Mouse (Mus musculus): Measurements from ENCODE around the gene Ppp1r1c.
A peak's percentile ranks its signal among the peaks of the same experiment; 100 is the strongest.

The Ppp1r1c gene

GRCm38 (mm10) chr2:79707575-79707974, at the start of gene Ppp1r1c:
Gene Ppp1r1c, plus strand, starts transcription at chr2:79707780.
- no peak for DNase-seq

GRCm38 (mm10) chr2:79660417-79661185, 47.0 kb upstream of the Ppp1r1c start:
- DNase-seq, result no peak

- no peak for DNase-seq
These were observed 46.0 kb upstream of the Ppp1r1c start for GRCm38 (mm10) chr2:79661486-79662104.

GRCm38 (mm10) chr2:79664532-79665286, 42.9 kb upstream of the Ppp1r1c start:
- no peak for DNase-seq

- DNase-seq, result no peak
These were observed 42.1 kb upstream of the Ppp1r1c start for GRCm38 (mm10) chr2:79665492-79665891.

- DNase-seq, result no peak
These were observed 32.3 kb upstream of the Ppp1r1c start for GRCm38 (mm10) chr2:79675266-79675665.

GRCm38 (mm10) chr2:79677663-79678257, 29.8 kb upstream of the Ppp1r1c start:
- DNase-seq, result no peak

GRCm38 (mm10) chr2:79681672-79682071, 25.9 kb upstream of the Ppp1r1c start:
- DNase-seq, result no peak

- no peak for DNase-seq
These were observed 24.3 kb upstream of the Ppp1r1c start for GRCm38 (mm10) chr2:79683258-79683657.

GRCm38 (mm10) chr2:79690838-79691237, 16.7 kb upstream of the Ppp1r1c start:
- DNase-seq, result no peak

- no peak for DNase-seq
These were observed 12.4 kb upstream of the Ppp1r1c start for GRCm38 (mm10) chr2:79695190-79695589.

- peak in 1 of 2 experiments; percentile 3 for DNase-seq
These were observed 11.6 kb upstream of the Ppp1r1c start for GRCm38 (mm10) chr2:79695939-79696338.

GRCm38 (mm10) chr2:79696478-79697230, 10.9 kb upstream of the Ppp1r1c start:
- peak in 1 of 2 experiments; percentile 4 for DNase-seq

- no peak for DNase-seq
These were observed 9.4 kb upstream of the Ppp1r1c start for GRCm38 (mm10) chr2:79698166-79698565.

- DNase-seq, result no peak
These were observed 2.8 kb upstream of the Ppp1r1c start for GRCm38 (mm10) chr2:79704773-79705172.

- no peak for DNase-seq
These were observed 6.1 kb downstream of the Ppp1r1c start for GRCm38 (mm10) chr2:79713662-79714091.

GRCm38 (mm10) chr2:79714745-79715144, 7.2 kb downstream of the Ppp1r1c start:
- DNase-seq, result no peak

- DNase-seq, result no peak
These were observed 8.3 kb downstream of the Ppp1r1c start for GRCm38 (mm10) chr2:79715925-79716324.

GRCm38 (mm10) chr2:79717846-79718245, 10.3 kb downstream of the Ppp1r1c start:
- no peak for DNase-seq

- no peak for DNase-seq
These were observed 14.8 kb downstream of the Ppp1r1c start for GRCm38 (mm10) chr2:79722415-79722814.

GRCm38 (mm10) chr2:79738958-79739357, 31.4 kb downstream of the Ppp1r1c start:
- no peak for DNase-seq

GRCm38 (mm10) chr2:79741966-79742365, 34.4 kb downstream of the Ppp1r1c start:
- DNase-seq, result no peak
